Mouse (Mus musculus): ENCODE data around the gene Plekhg3.
A peak's percentile ranks its signal among the peaks of the same experiment; 100 is the strongest.

The Plekhg3 gene

DNA sequence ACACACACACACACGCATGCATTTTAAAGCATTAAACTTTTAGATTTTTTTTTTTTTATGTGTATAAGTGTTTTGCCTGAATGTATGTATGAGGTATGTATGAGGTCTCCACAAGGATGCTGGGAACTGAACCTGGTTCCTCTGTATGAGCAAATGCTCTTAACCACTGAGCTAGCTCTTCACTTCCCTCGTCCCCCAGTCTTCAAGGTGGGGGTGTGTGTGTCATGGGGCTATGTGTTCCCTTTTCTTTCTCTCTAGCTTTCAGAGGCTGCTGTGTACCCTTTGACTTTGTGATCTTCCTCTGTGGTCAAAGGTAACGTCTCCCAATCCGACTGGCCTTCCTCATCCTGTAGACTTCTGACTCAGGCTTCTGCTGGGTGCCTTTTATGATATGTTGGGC is 22.3 kb downstream of the Plekhg3 start:
- DNase-seq: no peak

DNA sequence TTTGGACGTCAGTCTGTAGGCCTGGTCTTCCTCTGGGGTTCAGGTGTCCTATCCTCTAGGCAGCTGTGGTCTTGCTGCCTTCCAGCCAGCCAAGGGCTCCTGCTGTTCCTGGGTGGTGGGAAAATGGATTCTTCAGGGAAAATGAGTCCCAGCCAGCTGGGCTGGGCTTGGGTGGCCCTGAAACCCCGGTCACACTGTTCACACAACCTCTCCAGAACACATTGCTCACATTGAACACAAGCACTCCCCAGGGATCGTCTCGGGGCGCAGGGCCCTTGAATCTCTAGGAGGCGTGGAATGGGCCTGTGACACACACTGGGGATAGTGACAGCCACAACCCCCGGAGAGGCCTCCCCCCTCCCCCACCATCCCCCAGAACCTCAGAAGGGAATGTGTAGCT is 23.2 kb downstream of the Plekhg3 start:
- peak in 1 of 2 experiments; percentile 26 for DNase-seq

DNA sequence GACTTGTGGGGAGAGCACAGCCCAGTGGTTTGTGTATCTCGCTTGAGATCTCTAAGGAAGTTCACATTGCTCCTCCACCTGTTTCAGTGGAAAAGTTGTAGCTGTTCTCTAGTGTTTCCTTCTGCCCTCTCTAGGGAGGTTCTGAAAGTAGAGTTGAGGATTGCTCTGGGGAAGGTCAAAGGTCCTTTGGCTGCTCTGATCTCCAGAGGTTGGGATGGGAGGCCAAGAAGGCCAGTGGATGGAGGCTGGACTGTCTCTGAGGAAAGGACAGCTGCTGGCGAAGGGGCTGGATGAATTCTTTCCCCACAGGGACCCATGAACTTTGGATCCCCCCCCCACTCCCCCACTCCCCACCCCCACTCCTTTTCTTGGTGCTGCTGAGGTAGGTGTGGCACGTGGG is 23.7 kb downstream of the Plekhg3 start:
- DNase-seq: no peak

DNA sequence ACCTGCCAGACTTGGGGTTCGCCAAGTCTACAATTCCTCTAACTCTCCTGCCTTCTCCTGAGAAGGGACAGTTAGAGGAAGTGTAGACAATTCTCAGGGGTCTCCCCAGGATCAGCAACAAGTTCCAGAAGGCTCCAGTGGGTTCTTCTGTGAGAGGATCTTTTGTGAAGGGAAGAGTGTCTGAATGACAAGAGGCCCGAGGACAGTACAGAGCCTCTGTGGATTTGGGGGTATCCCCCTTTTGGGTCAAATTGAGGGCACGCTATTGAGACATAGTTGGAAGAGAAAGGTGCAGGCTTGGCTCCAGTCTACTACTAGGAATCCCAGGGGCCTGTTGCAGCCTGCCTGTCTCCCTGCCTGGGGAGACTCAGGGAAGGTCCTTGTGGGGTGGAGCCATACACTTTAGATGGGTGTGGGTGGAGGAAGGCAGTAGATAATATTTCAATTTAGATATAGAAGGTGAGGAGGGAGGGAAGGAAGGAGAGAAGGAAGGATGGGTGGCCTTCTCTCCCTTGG is 24.2 kb downstream of the Plekhg3 start:
- DNase-seq: no peak

DNA sequence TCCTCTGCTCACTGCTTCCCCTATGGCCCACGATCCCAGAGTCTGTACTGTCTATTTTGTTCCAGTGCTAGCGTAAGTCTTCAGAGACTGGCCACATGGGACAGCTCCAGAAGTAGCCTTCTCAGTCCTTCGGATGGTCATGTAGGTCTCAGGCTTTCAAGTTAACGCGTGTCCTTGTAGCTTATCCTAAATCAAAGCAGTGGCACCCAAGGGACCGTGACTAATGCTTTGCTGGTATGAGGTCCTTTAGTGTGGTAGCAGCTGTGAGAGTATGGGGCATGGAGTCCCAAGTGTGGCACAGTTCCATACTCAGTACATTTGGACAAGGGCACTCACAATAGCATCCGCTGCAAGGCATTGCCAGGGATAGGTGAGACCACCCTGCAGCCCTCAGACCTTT is 25.5 kb downstream of the Plekhg3 start:
- DNase-seq: no peak

DNA sequence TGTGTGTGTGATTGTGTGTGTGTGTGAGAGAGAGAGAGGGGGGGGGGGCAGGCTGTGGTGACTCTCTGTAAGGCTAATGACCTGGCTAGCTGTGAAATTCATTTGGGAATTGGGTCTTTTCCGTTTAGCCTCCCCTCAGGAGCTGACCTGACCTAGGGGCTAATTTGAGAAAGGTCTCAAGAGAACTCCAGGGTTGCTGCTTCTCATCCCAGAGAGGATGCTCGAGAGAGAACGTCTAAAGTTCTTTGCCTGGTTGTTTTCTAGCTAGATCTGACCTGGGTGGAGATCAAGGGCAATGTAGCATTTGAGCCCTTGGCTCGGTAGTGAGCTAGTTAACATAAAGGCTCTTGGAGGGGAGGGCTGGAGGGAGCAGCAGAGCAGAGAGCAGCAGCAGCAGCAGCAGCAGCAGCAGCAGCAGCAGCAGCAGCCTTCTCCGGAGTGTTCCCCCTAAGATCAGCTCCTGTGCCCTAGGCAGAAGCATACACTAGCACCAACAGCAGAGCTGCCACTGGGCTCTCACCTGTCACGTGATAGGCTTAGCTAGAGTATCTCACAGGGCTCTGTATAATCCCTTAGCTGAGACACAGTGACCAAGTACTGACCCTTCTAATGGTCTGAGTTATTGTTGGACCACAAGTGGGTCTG is 26.2 kb downstream of the Plekhg3 start:
- no peak for DNase-seq

DNA sequence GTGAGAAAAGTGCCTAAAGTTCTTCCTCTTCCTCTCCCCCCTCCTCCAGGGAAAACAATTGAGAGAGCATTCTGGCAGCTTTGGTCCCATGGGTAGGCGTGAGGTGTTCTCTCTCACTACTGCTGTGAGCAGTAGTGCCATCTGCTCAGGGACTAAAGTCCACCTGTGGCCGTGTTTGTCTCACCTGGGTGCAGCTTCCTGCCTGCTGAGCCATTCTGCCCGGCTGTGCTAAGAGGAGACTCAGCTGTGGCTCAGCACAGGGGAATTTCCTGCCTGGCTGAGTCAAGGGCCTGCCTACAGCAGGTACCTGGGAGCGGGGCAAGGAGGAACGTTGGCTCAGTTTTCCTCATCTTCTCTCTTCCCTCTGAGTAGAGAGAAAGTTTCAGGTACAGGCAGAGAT is 27.5 kb downstream of the Plekhg3 start:
- DNase-seq: no peak

DNA sequence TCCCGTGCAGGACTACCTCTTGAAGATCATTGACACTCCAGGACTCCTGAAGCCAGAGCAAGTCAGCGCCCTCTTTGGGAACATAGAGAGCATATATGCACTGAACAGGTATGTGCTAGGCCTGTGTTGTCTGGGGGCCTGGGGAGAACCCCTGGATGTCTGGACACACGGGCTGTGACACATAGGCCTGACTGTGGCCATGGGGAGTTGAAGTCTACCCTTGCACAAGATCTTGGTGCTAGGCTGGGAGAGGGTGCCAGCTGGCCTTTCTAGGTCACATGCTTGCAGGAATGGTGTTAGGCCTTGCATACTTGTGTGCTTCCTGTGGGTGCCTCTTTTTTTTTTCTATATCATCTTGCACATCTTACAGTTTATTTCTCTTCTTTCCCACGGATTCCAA is 31.5 kb downstream of the Plekhg3 start:
- DNase-seq: no peak

DNA sequence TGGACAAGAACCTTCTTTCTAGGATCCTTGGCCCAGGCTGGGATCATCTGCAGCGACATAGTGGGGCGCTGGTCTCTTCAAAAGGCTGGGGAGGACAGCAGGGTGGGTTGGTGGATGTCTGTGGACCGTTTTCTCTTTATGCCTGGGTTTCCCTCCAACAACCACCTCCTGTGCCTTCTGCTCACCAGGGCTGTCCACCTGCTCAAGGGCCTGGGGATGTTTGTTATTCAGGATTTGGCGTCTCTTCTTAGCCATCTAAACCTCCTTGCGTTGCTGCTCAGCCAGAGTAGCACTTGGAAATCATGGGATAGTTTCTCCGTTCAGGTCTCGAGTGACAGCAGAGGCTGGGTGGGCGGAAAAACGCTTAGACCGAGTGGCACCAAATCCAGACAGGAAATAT is 35.6 kb downstream of the Plekhg3 start:
- no peak for DNase-seq

DNA sequence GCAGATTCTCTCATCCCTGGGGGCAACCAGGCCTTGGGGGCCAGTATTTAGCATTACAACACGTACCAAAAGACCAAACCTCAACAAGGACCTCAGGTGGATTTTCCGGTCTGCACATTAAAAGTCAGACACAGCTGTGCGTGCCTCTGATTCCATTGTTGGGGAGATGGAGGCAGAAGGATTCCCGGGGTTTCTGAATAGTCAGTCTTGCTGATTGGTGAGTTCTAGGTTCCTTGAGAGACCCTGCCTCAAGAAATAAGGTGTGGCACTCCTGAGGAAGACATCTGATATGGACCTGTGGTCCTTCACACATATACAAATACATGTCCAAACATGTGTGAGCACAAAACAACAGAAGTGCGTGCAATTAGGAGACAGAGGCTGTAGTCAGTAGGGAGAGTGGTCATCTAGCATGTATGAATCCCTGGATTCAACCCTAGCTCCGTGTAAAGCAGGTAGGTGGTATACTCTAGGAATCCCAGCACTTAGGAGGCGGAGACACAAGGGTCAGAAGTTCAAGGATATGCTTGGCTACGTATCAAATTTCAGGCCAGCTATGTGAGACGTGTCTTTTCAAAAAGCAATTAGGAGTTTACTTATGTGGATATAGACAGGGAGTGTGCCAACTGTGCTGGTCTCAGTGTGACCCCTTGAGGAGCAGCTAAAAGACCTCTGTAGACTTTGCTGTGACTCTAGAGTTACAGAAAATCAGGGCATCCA is 39.7 kb downstream of the Plekhg3 start:
- DNase-seq: no peak

DNA sequence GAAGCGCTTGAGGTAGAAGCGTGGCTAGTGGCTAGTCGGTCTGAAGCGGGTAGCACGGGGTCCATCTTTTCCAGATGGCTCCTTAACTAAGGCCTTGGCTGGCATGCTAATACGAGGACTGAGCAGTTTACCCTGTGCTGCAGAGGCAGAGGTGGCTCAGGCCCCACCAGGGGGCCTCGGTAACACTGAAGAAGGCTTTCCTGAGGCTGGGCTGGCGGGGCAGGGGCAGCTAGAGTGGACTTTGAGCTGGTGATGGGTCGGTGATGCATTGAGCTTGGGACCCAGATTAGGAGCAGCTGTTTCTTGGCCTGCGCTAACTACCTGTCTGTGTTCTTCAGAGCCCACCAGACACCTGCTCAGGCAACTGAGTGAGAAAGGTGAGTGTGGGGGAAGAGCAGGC is 40.6 kb downstream of the Plekhg3 start:
- DNase-seq: no peak

DNA sequence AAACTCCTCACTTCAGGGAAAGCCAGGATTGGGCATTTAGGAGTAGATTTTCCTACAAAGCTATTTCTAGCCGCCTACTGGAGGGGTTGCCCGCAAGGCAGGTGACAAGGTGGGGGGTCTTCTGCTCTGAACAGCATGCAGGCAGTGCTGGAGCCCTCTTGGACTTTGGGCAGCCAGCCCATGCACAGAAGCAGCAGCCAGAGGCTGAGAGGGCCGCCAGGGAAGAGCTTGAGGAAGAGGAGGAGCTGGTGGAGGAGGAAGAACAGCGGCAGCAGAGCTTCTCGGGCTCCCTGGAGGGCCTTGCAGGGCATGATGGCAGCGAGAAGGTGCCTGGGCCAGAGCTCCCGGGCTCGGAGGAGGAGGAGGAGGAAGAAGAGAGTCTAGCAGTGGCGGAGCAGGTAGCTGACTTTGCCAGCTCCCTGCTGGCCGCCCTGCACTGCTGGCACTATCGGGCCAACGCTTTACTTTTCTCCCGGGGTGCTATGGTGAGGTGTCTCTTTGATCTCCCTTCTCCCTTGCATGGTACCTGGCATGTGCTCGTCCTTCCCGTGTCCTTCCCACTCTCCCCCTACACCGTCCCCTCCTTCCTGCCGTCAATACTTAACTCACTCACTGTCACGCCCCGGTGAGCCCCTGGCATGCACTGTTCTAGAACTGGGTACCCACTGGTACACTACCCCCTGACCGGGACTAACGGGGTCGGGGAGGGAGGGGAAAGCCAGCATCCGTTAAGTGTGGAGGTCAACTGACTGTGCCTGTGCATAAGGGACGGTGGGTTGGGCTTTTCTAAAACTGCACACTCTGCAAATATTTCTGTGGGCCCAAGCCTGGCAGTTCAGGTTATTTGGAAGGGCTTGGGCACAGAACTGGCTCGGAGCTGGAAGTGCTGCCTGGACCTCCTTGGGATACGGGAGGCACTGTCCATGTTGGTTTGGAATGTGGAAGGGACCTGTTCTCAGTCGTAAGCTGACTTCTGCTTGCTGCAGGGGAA is 41.9 kb downstream of the Plekhg3 start:
- no peak for DNase-seq

DNA sequence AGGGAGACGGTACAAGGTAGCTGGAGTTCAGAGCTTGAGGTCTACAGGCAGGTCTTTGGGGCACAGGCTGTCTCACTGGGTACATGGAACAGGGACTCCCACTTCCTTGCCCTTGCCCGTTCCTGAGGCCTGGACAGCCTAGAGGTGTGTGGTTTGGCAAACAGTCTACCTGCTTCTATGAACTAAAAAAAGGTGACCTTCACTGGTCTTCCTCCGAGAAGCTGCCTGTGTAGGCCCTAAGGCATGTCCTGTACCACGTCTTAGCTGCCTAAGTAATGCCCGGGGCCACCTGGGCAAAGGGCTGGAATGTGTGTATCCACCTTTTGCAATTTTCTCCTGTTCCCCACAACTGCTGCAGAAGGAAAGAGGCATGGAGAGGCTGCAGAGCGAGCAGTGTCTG is 42.7 kb downstream of the Plekhg3 start:
- no peak for DNase-seq

DNA sequence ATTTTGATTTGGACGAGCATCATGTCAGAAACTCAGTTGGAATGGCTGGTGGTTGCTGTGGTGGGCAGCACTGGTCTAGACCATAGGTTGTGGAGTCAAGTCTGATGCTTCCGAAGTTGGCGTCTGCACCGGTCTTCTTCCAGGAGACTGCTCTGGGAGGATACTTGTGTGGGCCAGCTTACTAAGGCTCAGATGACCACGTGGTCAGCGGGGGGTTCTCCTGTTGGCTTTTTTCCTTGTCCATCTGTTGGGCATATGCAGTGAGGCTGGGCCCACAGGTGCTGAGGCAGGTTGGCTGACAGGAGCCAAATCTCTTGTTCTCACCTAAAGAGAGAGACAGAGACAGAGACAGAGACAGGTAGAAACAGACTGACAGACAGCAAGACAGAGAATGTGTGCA is 44.1 kb downstream of the Plekhg3 start:
- DNase-seq: no peak

DNA sequence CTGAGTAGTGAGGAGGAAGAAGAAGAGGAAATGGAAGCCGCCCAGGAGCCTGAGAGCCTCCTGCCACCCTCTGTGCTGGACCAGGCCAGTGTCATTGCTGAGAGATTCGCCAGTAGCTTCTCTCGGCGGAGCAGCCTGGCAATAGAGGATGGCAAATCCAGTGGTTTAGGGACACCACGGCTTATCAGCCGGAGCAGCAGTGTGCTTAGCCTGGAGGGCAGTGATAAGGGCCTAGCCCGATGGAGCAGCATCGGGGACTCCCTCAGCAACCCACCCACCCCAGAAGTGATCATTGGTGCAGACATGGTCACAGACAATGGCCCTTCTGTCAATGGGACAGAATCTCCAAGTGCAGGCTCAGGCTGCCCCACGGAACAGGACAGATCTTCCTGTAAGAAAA is 45.4 kb downstream of the Plekhg3 start:
- no peak for DNase-seq

DNA sequence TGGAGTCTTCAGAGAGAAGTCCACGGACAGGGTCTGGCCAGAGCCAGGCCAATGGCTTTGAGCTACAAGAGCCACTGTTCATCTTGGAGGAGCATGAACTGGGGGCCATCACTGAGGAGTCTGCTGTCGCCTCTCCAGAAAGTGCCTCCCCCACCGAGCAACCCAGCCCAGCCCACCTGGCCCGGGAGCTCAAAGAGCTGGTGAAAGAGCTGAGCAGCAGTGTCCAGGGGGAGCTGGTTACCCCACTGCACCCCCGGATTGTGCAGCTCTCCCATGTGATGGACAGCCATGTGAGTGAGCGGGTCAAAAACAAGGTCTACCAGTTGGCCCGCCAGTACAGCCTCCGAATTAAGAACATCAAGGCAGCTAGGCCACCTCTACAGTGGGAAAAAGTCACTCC is 46.1 kb downstream of the Plekhg3 start:
- no peak for DNase-seq

DNA sequence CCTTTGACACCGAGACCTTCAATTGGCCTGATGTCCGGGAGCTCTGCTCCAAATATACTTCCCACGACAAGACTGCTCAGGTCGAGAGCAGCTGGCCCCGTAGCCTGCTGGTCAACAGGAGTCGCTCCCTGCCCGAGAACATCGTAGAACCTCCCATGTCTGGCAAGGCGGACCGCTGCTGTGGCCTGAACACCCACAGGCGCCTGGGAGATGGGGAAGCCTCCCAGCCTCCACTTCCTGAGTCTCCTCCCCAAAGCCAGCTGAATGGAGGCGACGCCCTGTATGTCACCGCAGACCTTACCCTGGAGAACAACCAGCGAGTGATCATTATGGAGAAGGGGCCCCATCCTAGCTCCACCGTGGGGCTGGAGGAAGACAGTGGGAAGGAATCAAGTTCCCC is 47.2 kb downstream of the Plekhg3 start:
- peak in 1 of 2 experiments; percentile 23 for DNase-seq

DNA sequence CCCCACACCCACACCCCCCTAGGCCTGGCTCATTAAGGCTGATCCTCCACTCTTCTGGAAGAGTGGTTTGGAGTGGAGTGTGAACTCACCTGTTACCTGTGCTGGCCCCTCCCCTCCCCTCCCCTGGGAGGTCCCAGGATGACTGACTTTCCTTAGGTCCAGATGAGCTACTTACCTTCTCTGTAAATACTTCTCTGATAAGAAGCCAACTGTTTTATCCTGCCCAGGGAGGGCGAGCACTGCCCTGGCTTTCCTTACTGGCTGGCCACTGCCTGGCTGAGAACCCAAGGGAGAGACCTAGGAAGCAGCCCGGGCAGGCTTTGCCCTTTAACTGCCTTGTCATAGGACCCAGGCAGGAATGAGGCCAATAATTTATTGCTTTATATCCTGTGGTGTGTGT is 47.8 kb downstream of the Plekhg3 start:
- DNase-seq: no peak

DNA sequence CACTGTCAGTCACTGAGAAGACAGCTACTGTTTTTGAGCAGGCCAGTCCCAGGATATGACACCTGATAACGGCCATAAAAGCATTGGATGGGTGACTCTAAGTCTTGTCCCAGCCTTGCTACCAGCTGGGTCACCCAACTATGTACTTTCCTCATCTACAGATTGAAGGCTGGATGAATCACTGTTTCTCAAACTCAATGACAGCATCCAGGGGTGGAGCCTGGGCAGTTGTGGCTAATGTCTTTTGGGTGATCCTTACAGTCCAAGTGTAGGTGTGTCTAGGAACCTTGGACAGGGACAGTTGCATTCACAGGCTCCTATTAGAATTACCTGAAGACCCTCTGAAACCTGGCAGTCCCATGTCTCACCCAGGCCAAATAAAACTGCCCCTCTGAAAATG is 49.1 kb downstream of the Plekhg3 start:
- DNase-seq: no peak

DNA sequence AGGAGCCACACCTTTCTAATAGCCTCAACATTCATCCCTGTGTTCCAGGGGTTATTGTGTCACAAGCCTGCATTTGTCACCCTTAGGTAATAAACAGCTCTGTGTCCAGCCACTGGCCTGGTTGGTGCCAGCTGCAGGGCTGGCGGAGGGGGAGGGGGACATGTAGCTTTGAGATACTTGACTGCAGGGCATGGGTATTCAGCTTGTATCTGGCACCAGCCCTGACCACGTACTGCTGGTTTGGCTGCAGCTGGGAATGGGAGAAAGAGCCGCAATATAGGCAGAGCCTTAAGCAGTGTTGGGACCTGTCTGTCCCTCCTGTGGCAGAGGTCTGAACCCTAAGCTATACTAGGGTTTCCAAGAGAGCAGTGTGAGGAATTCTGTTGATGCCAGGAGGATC is 51.4 kb downstream of the Plekhg3 start:
- DNase-seq: no peak

DNA sequence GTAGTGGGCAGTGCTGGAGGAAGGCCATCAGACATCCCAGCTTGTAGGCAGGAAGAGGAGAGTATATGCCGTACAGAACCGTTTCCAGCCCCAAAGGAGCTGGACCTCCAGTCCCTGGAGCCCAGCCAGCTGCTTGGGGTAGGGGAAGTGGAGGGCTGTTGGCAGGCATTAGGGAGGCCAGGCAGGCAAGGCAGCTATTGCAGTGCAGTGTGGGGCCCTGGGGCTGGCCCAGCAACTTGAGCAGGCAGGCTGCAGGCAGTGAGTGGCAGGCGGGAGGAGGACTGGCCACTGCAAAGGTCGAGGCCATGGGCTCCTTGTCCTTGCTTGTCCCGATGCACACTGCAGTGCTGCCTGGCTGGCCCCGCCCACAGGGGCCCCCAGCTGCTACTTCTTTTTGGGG is 52.1 kb downstream of the Plekhg3 start:
- DNase-seq: no peak

DNA sequence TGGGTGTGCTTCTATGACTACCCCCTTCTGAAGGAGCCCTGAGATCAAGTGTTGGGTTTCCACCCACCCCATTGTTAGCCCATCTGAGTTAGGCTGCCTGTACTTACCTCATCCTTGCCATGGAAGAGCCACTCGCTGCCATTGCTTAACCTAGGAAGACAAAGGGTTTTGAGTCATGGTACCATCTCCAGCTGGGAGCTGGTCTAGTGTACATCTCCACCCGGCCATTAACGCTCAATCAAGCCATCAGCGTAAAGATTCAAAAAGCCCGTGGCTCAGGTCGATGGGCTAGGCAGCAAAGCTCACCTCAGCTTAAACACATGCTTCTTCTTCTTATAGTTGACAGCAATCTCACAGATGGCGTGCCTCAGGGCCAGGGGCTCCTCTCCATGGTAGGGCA is 52.8 kb downstream of the Plekhg3 start:
- DNase-seq: no peak

DNA sequence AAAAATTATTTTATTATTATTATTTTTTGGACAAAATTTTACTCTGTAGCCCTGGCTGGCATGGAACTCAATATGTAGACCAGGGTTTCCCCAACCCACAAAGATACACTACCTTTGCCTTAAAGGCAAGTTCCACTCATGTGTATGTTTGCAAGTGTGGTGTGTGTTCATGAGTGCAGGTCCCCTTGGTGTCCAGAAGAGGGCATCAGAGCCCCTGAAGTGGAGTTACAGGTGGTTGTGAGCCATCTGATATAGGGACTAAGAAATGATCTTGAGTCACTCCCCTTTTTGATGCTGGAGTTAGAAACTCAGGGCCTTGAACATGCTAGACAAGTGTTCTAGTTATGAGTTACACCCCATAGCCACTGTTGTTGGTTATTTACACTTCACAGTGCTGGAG is 54.3 kb downstream of the Plekhg3 start:
- DNase-seq: no peak

DNA sequence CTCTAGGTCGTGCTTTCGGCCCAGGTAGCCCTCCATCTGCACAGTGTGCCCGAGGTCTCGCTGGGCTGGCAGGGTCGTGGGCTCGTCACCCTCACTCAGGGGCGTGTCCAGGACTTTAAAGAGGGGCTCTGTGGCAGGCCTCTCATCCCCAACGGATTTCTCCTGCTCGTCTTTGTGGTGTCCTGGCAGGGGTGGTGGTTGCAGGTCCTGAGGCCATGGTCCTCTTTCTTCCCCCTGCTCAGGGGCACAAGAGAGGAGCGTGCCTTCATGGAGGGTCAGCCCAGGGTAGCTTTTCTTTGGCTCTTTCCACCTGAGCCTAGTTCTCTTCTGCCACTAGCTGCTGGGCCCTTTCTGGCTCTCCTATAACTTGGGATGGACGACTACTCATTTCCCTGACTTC is 56.7 kb downstream of the Plekhg3 start:
- no peak for DNase-seq
